Comparison of ENCODE assay signal across 8 mouse cellular contexts in the genomic region with DNA sequence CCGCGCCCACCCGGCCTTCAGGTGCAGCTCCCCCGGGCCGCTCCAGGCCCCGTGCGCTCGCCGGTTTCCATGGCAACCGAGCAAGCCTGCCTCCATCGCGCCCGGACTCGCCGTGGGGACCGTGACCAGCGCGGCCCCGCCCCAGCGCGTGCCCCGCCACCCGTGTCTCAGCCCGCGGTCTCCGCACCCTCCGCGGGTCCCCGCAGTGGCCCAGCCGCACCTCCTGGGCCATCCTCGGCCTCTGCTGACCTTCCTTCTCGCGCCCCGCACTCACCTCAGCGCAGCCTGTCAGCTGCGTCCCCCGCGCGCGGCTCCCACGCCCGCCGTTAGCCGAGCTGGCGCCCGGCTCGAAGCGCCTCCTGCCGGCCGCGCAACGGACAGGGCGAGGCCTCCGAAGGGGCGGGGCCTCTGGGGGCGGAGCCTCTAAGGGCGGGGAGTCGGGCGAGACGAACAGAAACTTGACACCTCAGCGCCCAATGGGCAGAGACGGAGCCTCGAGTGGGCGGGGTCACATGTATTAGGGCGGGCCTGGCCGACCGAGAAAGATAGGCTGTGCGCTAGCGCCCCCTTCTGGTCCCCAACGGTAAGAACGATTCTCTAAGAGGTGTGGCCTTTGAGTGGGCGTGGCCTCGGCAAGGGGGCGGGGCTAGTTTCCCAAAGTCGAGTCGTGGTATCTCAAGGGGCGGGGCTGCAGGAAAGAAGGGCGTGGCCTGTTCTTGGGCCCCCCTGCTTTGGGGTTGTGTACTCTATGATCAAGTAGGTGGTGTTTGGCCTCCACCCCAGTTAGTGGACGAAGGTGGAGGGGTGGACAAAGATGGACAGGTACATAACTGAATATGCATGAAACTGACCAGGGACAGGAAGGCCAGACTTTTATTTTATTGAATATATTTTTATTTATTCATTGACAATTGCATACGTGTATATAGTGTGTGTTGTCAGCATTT. TPM values are rescaled to one million over a fixed set of nuclear protein-coding genes. Genes with fewer than 3 reads are reported as not detected.
A peak's percentile ranks its signal among the peaks of the same experiment; 100 is the strongest.
DNase-seq lines count a peak whose midpoint lies in the region; ATAC-seq lines count a peak whose summit lies in the region.

A gene (minus strand): TSS at position 393 of the 947 bp plus-strand sequence.

- DNase-seq in ZHBTc4 (ENCODE audit: low read depth, low spot score) = peak; percentile 99
- DNase-seq in cerebellum, postnatal 4 days (ENCODE audit: low spot score in 2 of 2) = peak; percentile 98 to 99
- DNase-seq in frontal cortex, postnatal 36 days (ENCODE audit: low spot score in 2 of 2) = peak; percentile 96 to 99
- peak; percentile 97 for DNase-seq in hindbrain, embryonic 14.5 days (ENCODE audit: low spot score)
- peak; percentile 96 to 97 for DNase-seq in layer of hippocampus, postnatal 36 days
- DNase-seq in lung, postnatal 25 days (ENCODE audit: low spot score) = peak; percentile 94
- peak; percentile 98 for DNase-seq in retina, postnatal 1 day
- peak; percentile 87 for DNase-seq in thymus, postnatal 4 days

- H3K4me3 ChIP-seq in hindbrain, embryonic 14.5 days (replicated peaks; ENCODE audit: low read length) = peak within 1 kb of the TSS; percentile 49

- peak within 1 kb of the TSS; percentile 60 for H3K27ac ChIP-seq in hindbrain, embryonic 14.5 days

- 3% methylated on average over 68 of the region's 80 CpGs for WGBS in hindbrain, embryonic 14.5 days

- peak; percentile 93 for ATAC-seq in hindbrain, embryonic 14.5 days (ENCODE audit: low FRiP score)

- H3K9me3 ChIP-seq in hindbrain, embryonic 14.5 days (ENCODE audit: control insufficient read depth, low read length) = no peaks in the 10 kb centered on the region

- no peaks in the 10 kb centered on the region for H3K36me3 ChIP-seq in hindbrain, embryonic 14.5 days (replicated peaks; ENCODE audit: control insufficient read depth, insufficient read depth)

- H3K9ac ChIP-seq in hindbrain, embryonic 14.5 days = peak within 1 kb of the TSS; percentile 64

- H3K4me1 ChIP-seq in hindbrain, embryonic 14.5 days (replicated peaks; ENCODE audit: control insufficient read depth, insufficient read depth, low read length) = peaks cover 9% of the 10 kb centered on the region; the same call in 1 of the 2 replicates

- peak within 1 kb of the TSS; percentile 82 for H3K4me2 ChIP-seq in hindbrain, embryonic 14.5 days (replicated peaks)

- H3K27me3 ChIP-seq in hindbrain, embryonic 14.5 days (ENCODE audit: control insufficient read depth, insufficient read depth, low read length) = no peaks in the 10 kb centered on the region

RNA-seq across cellular contexts. Expression of the gene that starts here (rescaled TPM):
- polyA plus RNA-seq in hindbrain, embryonic 14.5 days (2014; fragmentation: Nextera tagmentation; extraction: Ambion mirVana) = 17.4 and 17.8 TPM in 2 replicates
- total RNA-seq in layer of hippocampus, postnatal 36 days (2021) = 10 to 100 TPM; 13.5 to 14.7 TPM

Comparison
In these comparisons a context has a peak if more than half of its experiments do, and no peak if none do; other contexts are left out.
1. Peak in every context shown above with its lines: DNase-seq, ATAC-seq, H3K4me3 ChIP-seq and H3K27ac ChIP-seq.